Mouse (Mus musculus): ENCODE data around the gene Camta1. TPM values are rescaled to one million over a fixed set of nuclear protein-coding genes. Genes with fewer than 3 reads are reported as not detected.

Camta1 gene
- polyA plus RNA-seq, 1 experiment from 2014 or later, result 106 TPM

GRCm38 (mm10) chr4:151073108-151073744 is 788.5 kb downstream of the Camta1 start:
- Histone ChIP-seq H3K27me3 (ENCODE audit: control insufficient read depth, insufficient read depth, low read length) (no peaks in the 10 kb centered on the region), H3K9ac (ENCODE audit: low read length) (no peak overlapping the region), H3K9me3 (ENCODE audit: control insufficient read depth, low read length) (no peaks in the 10 kb centered on the region), H3K4me2 (ENCODE audit: low read depth, severe bottlenecking) (no peak overlapping the region), H3K4me3 (ENCODE audit: low read depth, low read length) (no peak overlapping the region), H3K27ac (replicated peaks; ENCODE audit: low read depth, low read length) (no peak overlapping the region), H3K4me1 (ENCODE audit: control insufficient read depth, insufficient read depth, low read length) (no peaks in the 10 kb centered on the region), H3K36me3 (ENCODE audit: control insufficient read depth, insufficient read depth, low read length) (peaks cover 3% of the 10 kb centered on the region; the same call in 1 of the 2 replicates)
- WGBS, result 60% methylated on average over 13 of the region's 13 CpGs
- no peak for ATAC-seq (ENCODE audit: insufficient number of reproducible peaks, low FRiP score, low TSS enrichment, low read depth)
- DNase-seq (ENCODE audit: low spot score), result peak; percentile 84

GRCm38 (mm10) chr4:151070962-151071361 is 790.7 kb downstream of the Camta1 start:
- DNase-seq (ENCODE audit: low spot score), result no peak
- no peaks in the 10 kb centered on the region for H3K9me3 ChIP-seq (ENCODE audit: control insufficient read depth, low read length)
- 91% methylated on average over 7 of the region's 7 CpGs for WGBS
- no peaks in the 10 kb centered on the region for H3K36me3 ChIP-seq (ENCODE audit: control insufficient read depth, insufficient read depth, low read length)
- no peak overlapping the region for H3K4me2 ChIP-seq (ENCODE audit: low read depth, severe bottlenecking)
- H3K4me3 ChIP-seq (ENCODE audit: low read depth, low read length), result no peak overlapping the region
- ATAC-seq (ENCODE audit: insufficient number of reproducible peaks, low FRiP score, low TSS enrichment, low read depth), result no peak
- H3K4me1 ChIP-seq (ENCODE audit: control insufficient read depth, insufficient read depth, low read length), result no peaks in the 10 kb centered on the region
- no peaks in the 10 kb centered on the region for H3K27me3 ChIP-seq (ENCODE audit: control insufficient read depth, insufficient read depth, low read length)
- H3K27ac ChIP-seq (replicated peaks; ENCODE audit: low read depth, low read length), result no peak overlapping the region
- H3K9ac ChIP-seq (ENCODE audit: low read length), result no peak overlapping the region

- no peaks in the 10 kb centered on the region for H3K9me3 ChIP-seq (ENCODE audit: control insufficient read depth, low read length)
- H3K9ac ChIP-seq (ENCODE audit: low read length), result no peak overlapping the region
- no peaks in the 10 kb centered on the region for H3K36me3 ChIP-seq (ENCODE audit: control insufficient read depth, insufficient read depth, low read length)
- DNase-seq (ENCODE audit: low spot score) (no peak), ATAC-seq (ENCODE audit: insufficient number of reproducible peaks, low FRiP score, low TSS enrichment, low read depth) (no peak)
- no peak overlapping the region for H3K27ac ChIP-seq (replicated peaks; ENCODE audit: low read depth, low read length)
- WGBS, result 73% methylated on average over 4 of the region's 4 CpGs
- no peaks in the 10 kb centered on the region for H3K27me3 ChIP-seq (ENCODE audit: control insufficient read depth, insufficient read depth, low read length)
- H3K4me3 ChIP-seq (ENCODE audit: low read depth, low read length), result no peak overlapping the region
- H3K4me1 ChIP-seq (ENCODE audit: control insufficient read depth, insufficient read depth, low read length), result no peaks in the 10 kb centered on the region
- no peak overlapping the region for H3K4me2 ChIP-seq (ENCODE audit: low read depth, severe bottlenecking)
Measured at GRCm38 (mm10) chr4:151068751-151069150, 792.9 kb downstream of the Camta1 start.

- no peak overlapping the region for H3K9ac ChIP-seq (ENCODE audit: low read length)
- H3K9me3 ChIP-seq (ENCODE audit: control insufficient read depth, low read length), result no peaks in the 10 kb centered on the region; the same call in 1 of the 2 replicates
- H3K4me3 ChIP-seq (ENCODE audit: low read depth, low read length), result no peak overlapping the region
- H3K36me3 ChIP-seq (ENCODE audit: control insufficient read depth, insufficient read depth, low read length), result no peaks in the 10 kb centered on the region
- ATAC-seq (ENCODE audit: insufficient number of reproducible peaks, low FRiP score, low TSS enrichment, low read depth), result no peak
- H3K4me1 ChIP-seq (ENCODE audit: control insufficient read depth, insufficient read depth, low read length), result peaks cover 3% of the 10 kb centered on the region; the same call in 1 of the 2 replicates
- H3K27ac ChIP-seq (replicated peaks; ENCODE audit: low read depth, low read length), result no peak overlapping the region
- 98% methylated on average over 4 of the region's 4 CpGs for WGBS
- H3K27me3 ChIP-seq (ENCODE audit: control insufficient read depth, insufficient read depth, low read length), result no peaks in the 10 kb centered on the region
- H3K4me2 ChIP-seq (ENCODE audit: low read depth, severe bottlenecking), result no peak overlapping the region
- DNase-seq (ENCODE audit: low spot score), result no peak
Measured at GRCm38 (mm10) chr4:151059566-151059965, 802.1 kb downstream of the Camta1 start.

- Histone ChIP-seq H3K4me2 (ENCODE audit: low read depth, severe bottlenecking) (peak overlapping the region; percentile 36), H3K9ac (ENCODE audit: low read length) (no peak overlapping the region; the same call in 1 of the 2 replicates), H3K27ac (replicated peaks; ENCODE audit: low read depth, low read length) (no peak overlapping the region; the same call in 1 of the 2 replicates), H3K27me3 (ENCODE audit: control insufficient read depth, insufficient read depth, low read length) (no peaks in the 10 kb centered on the region), H3K36me3 (ENCODE audit: control insufficient read depth, insufficient read depth, low read length) (no peaks in the 10 kb centered on the region; the same call in 1 of the 2 replicates), H3K4me1 (ENCODE audit: control insufficient read depth, insufficient read depth, low read length) (peaks cover 3% of the 10 kb centered on the region; the same call in 1 of the 2 replicates), H3K4me3 (ENCODE audit: low read depth, low read length) (peak overlapping the region; percentile 94; the same call in 1 of the 2 replicates), H3K9me3 (ENCODE audit: control insufficient read depth, low read length) (no peaks in the 10 kb centered on the region; the same call in 1 of the 2 replicates)
- 81% methylated on average over 4 of the region's 4 CpGs for WGBS
- DNase-seq (ENCODE audit: low spot score) (no peak), ATAC-seq (ENCODE audit: insufficient number of reproducible peaks, low FRiP score, low TSS enrichment, low read depth) (no peak)
Measured at GRCm38 (mm10) chr4:151058634-151059033, 803.0 kb downstream of the Camta1 start.

- H3K36me3 ChIP-seq (ENCODE audit: control insufficient read depth, insufficient read depth, low read length), result no peaks in the 10 kb centered on the region; the same call in 1 of the 2 replicates
- DNase-seq (ENCODE audit: low spot score) (peak; percentile 100), ATAC-seq (ENCODE audit: insufficient number of reproducible peaks, low FRiP score, low TSS enrichment, low read depth) (peak; percentile 99)
- no peaks in the 10 kb centered on the region; the same call in 1 of the 2 replicates for H3K9me3 ChIP-seq (ENCODE audit: control insufficient read depth, low read length)
- WGBS, result under 1% methylated on average over 105 of the region's 114 CpGs
- H3K27ac ChIP-seq (replicated peaks; ENCODE audit: low read depth, low read length), result peak within 1 kb of the TSS; percentile 79
- H3K4me1 ChIP-seq (ENCODE audit: control insufficient read depth, insufficient read depth, low read length), result peaks cover 3% of the 10 kb centered on the region; the same call in 1 of the 2 replicates
- H3K4me3 ChIP-seq (ENCODE audit: low read depth, low read length), result peak within 1 kb of the TSS; percentile 94
- H3K9ac ChIP-seq (ENCODE audit: low read length), result peak within 1 kb of the TSS; percentile 84
- no peaks in the 10 kb centered on the region for H3K27me3 ChIP-seq (ENCODE audit: control insufficient read depth, insufficient read depth, low read length)
- peak within 1 kb of the TSS; percentile 69 for H3K4me2 ChIP-seq (ENCODE audit: low read depth, severe bottlenecking)
Measured at GRCm38 (mm10) chr4:151057347-151058321, 804.0 kb downstream of the Camta1 start, which contains the start of gene Vamp3. Gene Vamp3, minus strand, starts transcription at chr4:151057963.

GRCm38 (mm10) chr4:151051162-151051561 is 810.5 kb downstream of the Camta1 start:
- no peaks in the 10 kb centered on the region; the same call in none of the 2 replicates for H3K36me3 ChIP-seq (ENCODE audit: control insufficient read depth, insufficient read depth, low read length)
- no peak for ATAC-seq (ENCODE audit: insufficient number of reproducible peaks, low FRiP score, low TSS enrichment, low read depth)

GRCm38 (mm10) chr4:151046524-151046923 is 815.2 kb downstream of the Camta1 start:
- 81% methylated on average over 3 of the region's 3 CpGs for WGBS
- Histone ChIP-seq H3K4me3 (ENCODE audit: low read depth, low read length) (no peak overlapping the region), H3K27ac (replicated peaks; ENCODE audit: low read depth, low read length) (no peak overlapping the region), H3K9ac (ENCODE audit: low read length) (no peak overlapping the region), H3K36me3 (ENCODE audit: control insufficient read depth, insufficient read depth, low read length) (no peaks in the 10 kb centered on the region; the same call in 1 of the 2 replicates), H3K4me2 (ENCODE audit: low read depth, severe bottlenecking) (no peak overlapping the region), H3K9me3 (ENCODE audit: control insufficient read depth, low read length) (no peaks in the 10 kb centered on the region), H3K27me3 (ENCODE audit: control insufficient read depth, insufficient read depth, low read length) (no peaks in the 10 kb centered on the region), H3K4me1 (ENCODE audit: control insufficient read depth, insufficient read depth, low read length) (peaks cover 3% of the 10 kb centered on the region; the same call in 1 of the 2 replicates)
- DNase-seq (ENCODE audit: low spot score) (no peak), ATAC-seq (ENCODE audit: insufficient number of reproducible peaks, low FRiP score, low TSS enrichment, low read depth) (no peak)

More at GRCm38 (mm10) chr4:151051162-151051561, 810.5 kb downstream of the Camta1 start:
- Histone ChIP-seq H3K4me2 (ENCODE audit: low read depth, severe bottlenecking) (no peak overlapping the region), H3K27me3 (ENCODE audit: control insufficient read depth, insufficient read depth, low read length) (no peaks in the 10 kb centered on the region), H3K9ac (ENCODE audit: low read length) (no peak overlapping the region), H3K27ac (replicated peaks; ENCODE audit: low read depth, low read length) (no peak overlapping the region), H3K4me1 (ENCODE audit: control insufficient read depth, insufficient read depth, low read length) (no peaks in the 10 kb centered on the region), H3K4me3 (ENCODE audit: low read depth, low read length) (no peak overlapping the region), H3K9me3 (ENCODE audit: control insufficient read depth, low read length) (no peaks in the 10 kb centered on the region)
- no peak for DNase-seq (ENCODE audit: low spot score)
- 86% methylated on average over 1 of the region's 1 CpGs for WGBS

Measured in limb, embryonic 11.5 days (tissue).